Mouse (Mus musculus): ENCODE data around the gene Raet1d. TPM values are rescaled to one million over a fixed set of nuclear protein-coding genes. Genes with fewer than 3 reads are reported as not detected.
"Not testable (repeated sequence)": the region's sequence is repeated elsewhere in the genome, so short reads cannot be mapped to it uniquely, and the experiment has no call there.

Gene Raet1d
- polyA plus RNA-seq (2016; fragmentation: Nextera tagmentation; extraction: Ambion mirVana) = 12.3 and 12.6 TPM in 2 replicates

GRCm38 (mm10) chr10:22360252-22360651 is at the start of gene Raet1d:
TSS of gene Raet1d (plus strand) at chr10:22360552.
- H3K36me3 ChIP-seq; H3K4me3 ChIP-seq; H3K9me3 ChIP-seq (replicated peaks); H3K4me1 ChIP-seq; H3K27me3 ChIP-seq; ATAC-seq (ENCODE audit: low FRiP score); H3K9ac ChIP-seq; H3K4me2 ChIP-seq (replicated peaks); H3K27ac ChIP-seq: not testable (repeated sequence)
- WGBS = 75% methylated on average over 3 of the region's 3 CpGs

DNA sequence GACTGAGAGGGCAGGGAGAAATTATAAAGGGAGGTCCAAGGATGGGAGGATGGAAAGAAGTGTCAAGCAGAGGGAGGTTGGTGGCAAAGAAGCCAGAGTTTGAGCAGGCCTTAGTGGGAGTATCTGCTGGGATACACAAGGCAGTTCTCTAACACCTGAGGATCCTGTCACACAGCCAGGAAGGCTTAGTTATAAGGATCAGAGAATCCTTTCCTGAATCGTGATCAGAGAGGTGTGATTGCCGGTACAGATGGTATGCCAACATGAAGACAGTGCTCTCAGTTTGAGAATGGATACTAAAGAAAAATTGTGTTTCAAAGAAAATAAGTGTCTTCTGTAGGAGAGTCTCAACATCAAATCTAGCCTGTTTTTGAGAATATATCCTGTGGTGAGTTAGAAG is 37.5 kb upstream of the Raet1d start:
- Histone ChIP-seq H3K4me2 (replicated peaks) (no peak overlapping the region), H3K36me3 (no peaks in the 10 kb centered on the region), H3K4me1 (no peaks in the 10 kb centered on the region), H3K27me3 (no peaks in the 10 kb centered on the region), H3K9me3 (replicated peaks) (no peaks in the 10 kb centered on the region), H3K4me3 (no peak overlapping the region), H3K9ac (no peak overlapping the region), H3K27ac (no peak overlapping the region)
- WGBS = 86% methylated on average over 2 of the region's 2 CpGs
- no peak for ATAC-seq (ENCODE audit: low FRiP score)

DNA sequence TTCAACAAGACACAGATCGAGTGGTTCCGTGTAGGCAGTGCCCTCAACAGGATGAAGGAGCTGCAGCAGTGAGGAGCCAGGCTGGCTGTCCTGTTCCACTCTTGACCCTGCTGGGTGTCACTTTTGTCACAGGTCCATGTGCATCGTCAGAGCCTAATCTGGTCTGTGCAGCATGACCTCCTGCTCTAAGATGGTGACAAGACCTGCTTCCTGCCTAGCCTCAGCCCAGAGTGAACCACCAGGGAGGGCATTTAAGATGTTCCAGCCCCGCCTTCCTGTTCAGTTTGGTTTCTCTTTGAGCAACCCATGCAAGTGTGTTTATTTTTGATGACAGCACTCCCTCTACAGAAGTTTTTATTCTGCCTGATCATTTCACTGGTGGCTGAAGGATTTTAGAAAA is 14.6 kb upstream of the Raet1d start:
- not testable (repeated sequence) for H3K4me1 ChIP-seq; H3K27me3 ChIP-seq; H3K9me3 ChIP-seq (replicated peaks); H3K4me3 ChIP-seq; ATAC-seq (ENCODE audit: low FRiP score); H3K4me2 ChIP-seq (replicated peaks); H3K9ac ChIP-seq; H3K27ac ChIP-seq; H3K36me3 ChIP-seq
- 76% methylated on average over 4 of the region's 4 CpGs for WGBS

DNA sequence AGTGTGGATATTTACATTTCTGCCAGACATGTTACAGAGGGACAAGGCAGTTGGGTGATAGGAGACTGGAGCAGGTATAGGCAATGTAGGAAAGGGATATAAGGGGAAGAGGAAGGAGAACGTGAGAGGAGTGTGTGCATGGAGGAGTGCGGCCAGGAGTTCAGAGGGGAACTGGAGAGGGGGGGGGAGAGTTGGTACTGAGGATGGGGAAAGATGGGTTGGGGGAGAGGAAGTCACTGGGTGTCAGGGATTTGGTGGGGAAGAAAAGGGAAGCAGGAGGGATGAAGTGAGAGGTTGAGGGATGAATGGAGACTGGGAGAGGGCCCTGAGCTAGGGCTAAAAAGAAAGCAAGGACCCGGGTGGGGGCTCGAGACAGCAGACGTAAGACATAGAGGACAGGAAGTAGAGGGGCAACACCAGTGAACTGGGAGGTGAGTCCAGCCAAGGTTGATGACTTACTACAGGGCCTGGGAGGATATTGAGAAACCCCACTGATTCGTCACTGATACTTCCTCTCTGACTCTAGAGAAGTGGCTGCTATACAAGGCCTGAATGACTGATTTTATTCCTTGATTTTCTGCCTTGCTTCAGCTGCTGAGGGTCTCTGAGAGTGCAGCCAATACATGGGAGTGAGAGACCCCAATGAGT is 6.7 kb upstream of the Raet1d start:
- not testable (repeated sequence) for H3K27me3 ChIP-seq; H3K27ac ChIP-seq; H3K9ac ChIP-seq; H3K36me3 ChIP-seq; H3K4me1 ChIP-seq; ATAC-seq (ENCODE audit: low FRiP score); H3K9me3 ChIP-seq (replicated peaks); H3K4me2 ChIP-seq (replicated peaks); H3K4me3 ChIP-seq
- 80% methylated on average over 6 of the region's 6 CpGs for WGBS

GRCm38 (mm10) chr10:22354196-22354574 is 6.2 kb upstream of the Raet1d start:
- H3K9ac ChIP-seq; ATAC-seq (ENCODE audit: low FRiP score): not testable (repeated sequence)

GRCm38 (mm10) chr10:22357373-22357772 is 3.0 kb upstream of the Raet1d start:
- H3K4me3 ChIP-seq; ATAC-seq (ENCODE audit: low FRiP score): not testable (repeated sequence)
- WGBS = 79% methylated on average over 1 of the region's 1 CpGs

More at GRCm38 (mm10) chr10:22354196-22354574, 6.2 kb upstream of the Raet1d start:
- H3K36me3 ChIP-seq; H3K27ac ChIP-seq; H3K4me2 ChIP-seq (replicated peaks); H3K9me3 ChIP-seq (replicated peaks); H3K4me1 ChIP-seq; H3K27me3 ChIP-seq; H3K4me3 ChIP-seq: not testable (repeated sequence)
- WGBS = 90% methylated on average over 2 of the region's 2 CpGs

GRCm38 (mm10) chr10:22360957-22361356 is 605 bp downstream of the Raet1d start:
- H3K4me1 ChIP-seq; H3K9me3 ChIP-seq (replicated peaks); H3K27ac ChIP-seq; ATAC-seq (ENCODE audit: low FRiP score); H3K4me3 ChIP-seq; H3K36me3 ChIP-seq; H3K9ac ChIP-seq; H3K27me3 ChIP-seq; H3K4me2 ChIP-seq (replicated peaks): not testable (repeated sequence)
- WGBS = 60% methylated on average over 1 of the region's 2 CpGs

More at GRCm38 (mm10) chr10:22357373-22357772, 3.0 kb upstream of the Raet1d start:
- H3K9ac ChIP-seq; H3K27ac ChIP-seq; H3K36me3 ChIP-seq; H3K4me1 ChIP-seq; H3K4me2 ChIP-seq (replicated peaks); H3K9me3 ChIP-seq (replicated peaks); H3K27me3 ChIP-seq: not testable (repeated sequence)

DNA sequence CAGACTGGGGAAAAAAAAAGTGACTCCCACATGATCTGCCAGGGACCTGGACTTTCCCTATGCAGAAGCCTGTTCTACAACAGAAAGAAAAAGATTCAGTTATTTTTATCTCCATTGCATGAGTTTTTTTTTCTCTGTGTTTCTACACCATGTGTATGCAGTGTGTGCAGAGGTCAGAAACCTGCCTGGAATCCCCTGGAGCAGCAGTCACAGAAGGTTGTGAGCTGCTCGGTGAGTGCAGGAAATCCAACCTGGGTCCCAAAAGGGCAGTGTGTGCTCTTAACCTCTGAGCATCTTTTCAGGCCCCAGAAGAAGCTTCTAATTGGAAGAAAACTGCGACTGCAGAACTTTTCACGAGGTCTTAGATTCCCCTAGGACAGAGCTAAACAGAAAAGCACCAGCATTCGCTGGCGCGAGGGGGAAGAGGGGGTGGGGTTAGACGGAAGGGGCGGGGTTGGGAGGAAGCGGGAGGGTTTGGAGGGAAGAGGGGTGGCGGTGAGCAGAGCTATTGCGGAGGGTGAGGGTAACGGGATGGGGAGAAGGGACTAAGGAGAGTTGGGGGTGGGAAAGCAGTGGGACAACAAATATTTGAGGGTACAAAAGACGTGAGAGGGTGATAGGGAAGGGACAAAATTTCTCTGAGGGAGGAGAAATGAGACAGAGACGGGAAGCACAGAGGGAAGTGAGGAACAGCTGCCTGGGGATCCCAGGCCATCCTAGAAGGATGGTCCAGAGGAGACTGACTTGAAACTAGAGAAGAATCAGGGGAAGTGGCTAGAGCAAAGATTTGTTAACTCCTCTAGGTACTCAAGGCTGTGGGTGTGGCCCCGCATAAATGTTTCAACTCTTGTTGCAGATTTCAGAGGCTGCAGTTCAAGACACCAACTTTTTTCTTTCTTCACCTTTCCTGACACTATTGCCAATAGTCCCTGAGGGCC is 1.3 kb downstream of the Raet1d start:
- not testable (repeated sequence) for H3K9ac ChIP-seq; H3K27ac ChIP-seq; H3K27me3 ChIP-seq; H3K9me3 ChIP-seq (replicated peaks); H3K4me1 ChIP-seq; H3K36me3 ChIP-seq
- Histone ChIP-seq H3K4me2 (replicated peaks) (peak overlapping the region; percentile 40), H3K4me3 (peak overlapping the region; percentile 14)
- ATAC-seq (ENCODE audit: low FRiP score) = peak; percentile 80
- WGBS = 2% methylated on average over 8 of the region's 15 CpGs

GRCm38 (mm10) chr10:22362466-22362865 is 2.1 kb downstream of the Raet1d start:
- not testable (repeated sequence) for H3K4me1 ChIP-seq; H3K36me3 ChIP-seq; H3K4me2 ChIP-seq (replicated peaks); ATAC-seq (ENCODE audit: low FRiP score); H3K9ac ChIP-seq; H3K4me3 ChIP-seq; H3K27ac ChIP-seq; H3K9me3 ChIP-seq (replicated peaks); H3K27me3 ChIP-seq
- 95% methylated on average over 2 of the region's 2 CpGs for WGBS

- H3K27ac ChIP-seq; H3K4me2 ChIP-seq (replicated peaks); H3K27me3 ChIP-seq; H3K9ac ChIP-seq; H3K4me3 ChIP-seq; ATAC-seq (ENCODE audit: low FRiP score); H3K4me1 ChIP-seq; H3K9me3 ChIP-seq (replicated peaks); H3K36me3 ChIP-seq: not testable (repeated sequence)
- WGBS = 79% methylated on average over 2 of the region's 2 CpGs
These were observed 4.6 kb downstream of the Raet1d start for GRCm38 (mm10) chr10:22364915-22365314.

DNA sequence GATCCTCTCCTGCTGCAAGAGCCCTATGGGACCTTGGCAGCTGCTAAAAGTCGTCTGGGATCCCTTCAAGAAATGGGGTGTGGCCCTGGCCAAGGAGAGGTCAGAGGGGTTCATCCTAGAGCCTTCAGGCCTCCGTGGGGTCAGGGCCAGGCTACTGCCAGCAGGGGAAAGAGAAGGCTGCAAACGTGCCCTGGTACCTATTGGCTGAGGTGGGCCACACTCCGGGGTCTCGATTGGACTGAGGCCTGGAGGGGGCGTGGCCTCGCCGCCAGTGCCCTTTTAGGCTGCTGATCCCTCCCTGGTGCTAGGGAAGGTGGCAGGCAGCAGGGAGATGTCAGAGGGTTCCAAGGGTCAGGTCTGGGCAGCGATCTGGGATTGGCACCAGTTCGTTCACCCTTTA is 20.9 kb downstream of the Raet1d start:
- H3K27me3 ChIP-seq; H3K9me3 ChIP-seq (replicated peaks); H3K36me3 ChIP-seq; H3K4me1 ChIP-seq; H3K27ac ChIP-seq; H3K4me3 ChIP-seq; H3K9ac ChIP-seq: not testable (repeated sequence)
- 7% methylated on average over 9 of the region's 10 CpGs for WGBS
- H3K4me2 ChIP-seq (replicated peaks) = peak overlapping the region; percentile 30
- peak; percentile 69 for ATAC-seq (ENCODE audit: low FRiP score)

GRCm38 (mm10) chr10:22390146-22390545 is 29.8 kb downstream of the Raet1d start:
- not testable (repeated sequence) for ATAC-seq (ENCODE audit: low FRiP score); H3K9ac ChIP-seq; H3K27me3 ChIP-seq; H3K4me2 ChIP-seq (replicated peaks); H3K4me1 ChIP-seq; H3K4me3 ChIP-seq; H3K9me3 ChIP-seq (replicated peaks); H3K27ac ChIP-seq; H3K36me3 ChIP-seq
- WGBS = 88% methylated on average over 7 of the region's 7 CpGs

DNA sequence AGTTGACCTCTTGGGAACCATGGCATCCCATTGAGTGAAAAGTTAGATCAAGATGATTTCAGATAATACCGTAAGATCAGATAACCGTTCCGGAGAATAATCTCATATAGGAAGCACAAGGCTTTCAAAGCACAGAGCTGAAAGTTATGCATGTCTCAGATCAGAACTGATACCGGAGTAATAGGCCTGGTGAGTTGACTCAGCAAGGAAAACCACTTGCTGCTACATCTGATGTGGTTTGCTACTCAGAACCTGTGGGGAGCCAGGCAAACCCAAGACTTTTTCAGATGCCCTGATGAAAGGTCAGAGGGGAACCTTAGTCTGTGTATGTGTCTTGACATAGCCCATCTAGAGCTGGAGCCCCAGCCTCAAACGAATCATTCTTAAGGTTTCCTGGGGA is 31.3 kb downstream of the Raet1d start:
- not testable (repeated sequence) for H3K9me3 ChIP-seq (replicated peaks); ATAC-seq (ENCODE audit: low FRiP score); H3K36me3 ChIP-seq; H3K4me1 ChIP-seq; H3K9ac ChIP-seq; H3K27me3 ChIP-seq; H3K4me3 ChIP-seq; H3K4me2 ChIP-seq (replicated peaks); H3K27ac ChIP-seq
- whole genome bisulfite sequencing = 92% methylated on average over 4 of the region's 5 CpGs
